Mouse (Mus musculus): ENCODE measurements around the gene Gltpd2. TPM values are rescaled to one million over a fixed set of nuclear protein-coding genes. Genes with fewer than 3 reads are reported as not detected.

Gene Gltpd2
- polyA plus RNA-seq, 1 experiment from 2014 or later, result 17.5 TPM

DNA sequence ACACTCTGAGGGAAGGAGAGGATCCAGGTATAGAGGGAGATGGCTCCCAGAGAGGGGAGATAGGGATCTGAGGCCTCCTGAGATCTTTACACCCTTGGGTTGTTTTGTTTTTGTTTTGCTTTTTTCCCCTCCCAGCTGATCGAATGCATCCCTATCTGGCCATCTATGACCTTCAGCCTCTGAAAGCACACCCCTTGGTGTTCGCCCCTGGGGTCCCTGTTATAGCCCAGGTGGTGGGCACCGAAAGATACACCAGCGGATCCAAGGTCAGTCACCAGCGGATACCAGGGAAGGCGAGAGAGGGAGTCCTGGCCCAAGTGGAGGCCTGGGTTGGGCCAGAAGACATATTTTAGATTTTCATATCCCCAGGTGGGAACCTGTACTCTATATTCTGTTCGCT is 21.9 kb downstream of the Gltpd2 start:
- no peaks in the 10 kb centered on the region for H3K9me3 ChIP-seq (replicated peaks)
- H3K36me3 ChIP-seq, result no peaks in the 10 kb centered on the region
- H3K27me3 ChIP-seq (replicated peaks), result peaks cover 54% of the 10 kb centered on the region

GRCm38 (mm10) chr11:70541415-70541814 is 22.4 kb downstream of the Gltpd2 start:
- peaks cover 54% of the 10 kb centered on the region for H3K27me3 ChIP-seq (replicated peaks)
- H3K9ac ChIP-seq, result no peak overlapping the region
- no peaks in the 10 kb centered on the region for H3K9me3 ChIP-seq (replicated peaks)
- no peak overlapping the region for H3K4me2 ChIP-seq
- WGBS (ENCODE audit: insufficient replicate concordance), result 62% methylated on average over 5 of the region's 5 CpGs
- H3K4me3 ChIP-seq, result no peak overlapping the region
- H3K36me3 ChIP-seq, result no peaks in the 10 kb centered on the region
- no peak overlapping the region for H3K27ac ChIP-seq
- ATAC-seq, result no peak
- H3K4me1 ChIP-seq, result peaks cover 10% of the 10 kb centered on the region

More for the DNA sequence above, 21.9 kb downstream of the Gltpd2 start:
- Histone ChIP-seq H3K4me3 (peak overlapping the region; percentile 62; the same call in 1 of the 2 replicates), H3K4me2 (peak overlapping the region; percentile 81), H3K27ac (no peak overlapping the region), H3K4me1 (peaks cover 10% of the 10 kb centered on the region), H3K9ac (peak overlapping the region; percentile 58; the same call in 1 of the 2 replicates)
- 71% methylated on average over 7 of the region's 7 CpGs for whole genome bisulfite sequencing (ENCODE audit: insufficient replicate concordance)
- no peak for ATAC-seq

DNA sequence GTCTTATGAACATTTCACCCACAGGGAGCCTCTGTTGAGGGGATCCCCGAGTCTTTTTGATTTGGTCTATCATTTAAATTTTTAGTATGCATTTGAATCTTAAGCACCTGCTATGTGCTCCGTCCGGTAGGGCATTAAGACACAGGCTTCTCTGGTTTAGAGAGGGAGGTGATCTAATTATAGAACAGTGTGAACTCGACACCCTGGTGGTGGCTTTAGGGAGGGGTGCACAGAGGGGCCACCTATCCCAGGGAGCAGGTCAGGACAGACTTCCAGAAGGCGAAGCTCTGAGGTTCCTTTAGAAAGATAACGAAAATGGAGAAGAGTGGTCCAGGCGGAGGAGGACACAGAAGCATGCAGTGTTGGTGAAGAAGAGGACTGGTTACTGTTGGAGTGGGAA is 25.5 kb downstream of the Gltpd2 start:
- Histone ChIP-seq H3K4me2 (no peak overlapping the region), H3K9me3 (replicated peaks) (no peaks in the 10 kb centered on the region), H3K4me1 (peaks cover 10% of the 10 kb centered on the region), H3K27me3 (replicated peaks) (peaks cover 50% of the 10 kb centered on the region), H3K27ac (no peak overlapping the region), H3K36me3 (no peaks in the 10 kb centered on the region), H3K4me3 (no peak overlapping the region), H3K9ac (no peak overlapping the region)
- ATAC-seq, result no peak
- 37% methylated on average over 7 of the region's 7 CpGs for WGBS (ENCODE audit: insufficient replicate concordance)

DNA sequence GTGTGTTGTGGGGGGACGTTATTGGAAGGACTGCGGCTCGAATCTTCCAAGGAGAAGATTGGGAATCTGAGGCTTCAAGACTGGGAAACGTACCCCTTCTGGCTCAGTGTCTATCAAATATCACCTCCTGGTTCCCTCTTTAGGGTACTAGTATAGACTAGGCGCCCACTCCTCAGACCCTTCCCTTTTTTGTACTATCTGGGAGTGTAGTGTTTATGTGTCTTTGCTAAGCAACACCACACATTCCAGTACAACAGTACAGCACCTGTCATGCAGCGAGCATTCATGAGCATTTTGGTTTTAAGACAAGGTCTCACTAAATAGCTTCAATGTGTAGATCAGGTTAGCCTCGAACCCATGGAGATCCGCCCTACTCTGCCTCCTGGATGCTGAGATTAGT is 32.5 kb downstream of the Gltpd2 start:
- H3K4me3 ChIP-seq, result no peak overlapping the region
- peaks cover 46% of the 10 kb centered on the region for H3K27me3 ChIP-seq (replicated peaks)
- H3K9ac ChIP-seq, result no peak overlapping the region
- H3K4me1 ChIP-seq, result no peaks in the 10 kb centered on the region
- H3K9me3 ChIP-seq (replicated peaks), result no peaks in the 10 kb centered on the region
- H3K4me2 ChIP-seq, result no peak overlapping the region
- ATAC-seq, result no peak
- WGBS (ENCODE audit: insufficient replicate concordance), result 60% methylated on average over 8 of the region's 8 CpGs
- no peak overlapping the region for H3K27ac ChIP-seq
- no peaks in the 10 kb centered on the region for H3K36me3 ChIP-seq

GRCm38 (mm10) chr11:70553940-70554339 is 34.9 kb downstream of the Gltpd2 start:
- no peaks in the 10 kb centered on the region for H3K4me1 ChIP-seq
- 31% methylated on average over 7 of the region's 7 CpGs for WGBS (ENCODE audit: insufficient replicate concordance)
- H3K4me2 ChIP-seq, result no peak overlapping the region
- no peak overlapping the region for H3K9ac ChIP-seq
- H3K36me3 ChIP-seq, result no peaks in the 10 kb centered on the region
- peaks cover 42% of the 10 kb centered on the region for H3K27me3 ChIP-seq (replicated peaks)
- H3K4me3 ChIP-seq, result no peak overlapping the region
- H3K9me3 ChIP-seq (replicated peaks), result no peaks in the 10 kb centered on the region
- H3K27ac ChIP-seq, result no peak overlapping the region
- ATAC-seq, result no peak

DNA sequence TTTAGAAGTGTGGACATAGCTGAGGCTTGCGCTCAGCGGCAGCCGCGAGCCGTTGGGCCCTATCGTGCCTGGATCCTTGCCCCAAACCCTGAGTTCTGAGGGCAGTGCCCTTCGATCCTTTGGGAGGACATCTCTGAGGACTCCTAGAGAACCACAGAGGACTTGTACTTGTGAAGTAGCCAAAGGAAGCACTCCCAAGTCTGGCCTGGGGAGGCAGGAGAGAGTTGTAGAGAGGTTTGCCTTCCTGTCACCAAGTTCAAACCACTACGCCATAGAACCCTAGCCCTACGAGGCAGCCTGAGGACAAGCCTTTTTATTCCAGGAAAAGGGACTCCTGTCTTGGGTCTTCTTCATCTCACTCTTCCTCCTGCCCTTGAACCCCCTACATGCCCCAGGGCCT is 38.5 kb downstream of the Gltpd2 start:
- H3K9ac ChIP-seq, result no peak overlapping the region
- peaks cover 12% of the 10 kb centered on the region for H3K4me1 ChIP-seq
- H3K27me3 ChIP-seq (replicated peaks), result peaks cover 32% of the 10 kb centered on the region
- H3K9me3 ChIP-seq (replicated peaks), result no peaks in the 10 kb centered on the region
- no peaks in the 10 kb centered on the region for H3K36me3 ChIP-seq
- WGBS (ENCODE audit: insufficient replicate concordance), result 72% methylated on average over 9 of the region's 9 CpGs
- ATAC-seq, result no peak
- no peak overlapping the region for H3K27ac ChIP-seq
- H3K4me3 ChIP-seq, result no peak overlapping the region
- no peak overlapping the region for H3K4me2 ChIP-seq

- peak overlapping the region; percentile 99 for H3K4me2 ChIP-seq
- 4% methylated on average over 2 of the region's 2 CpGs for WGBS (ENCODE audit: insufficient replicate concordance)
- no peaks in the 10 kb centered on the region for H3K9me3 ChIP-seq (replicated peaks)
- peak overlapping the region; percentile 68 for H3K4me3 ChIP-seq
- H3K36me3 ChIP-seq, result peaks cover 4% of the 10 kb centered on the region; the same call in 1 of the 2 replicates
- H3K27ac ChIP-seq, result peak overlapping the region; percentile 73
- H3K9ac ChIP-seq, result peak overlapping the region; percentile 85; the same call in 1 of the 2 replicates
- H3K27me3 ChIP-seq (replicated peaks), result no peaks in the 10 kb centered on the region
- no peak for ATAC-seq
- peaks cover 51% of the 10 kb centered on the region for H3K4me1 ChIP-seq
Observed at GRCm38 (mm10) chr11:70561937-70562286, 42.9 kb downstream of the Gltpd2 start.

DNA sequence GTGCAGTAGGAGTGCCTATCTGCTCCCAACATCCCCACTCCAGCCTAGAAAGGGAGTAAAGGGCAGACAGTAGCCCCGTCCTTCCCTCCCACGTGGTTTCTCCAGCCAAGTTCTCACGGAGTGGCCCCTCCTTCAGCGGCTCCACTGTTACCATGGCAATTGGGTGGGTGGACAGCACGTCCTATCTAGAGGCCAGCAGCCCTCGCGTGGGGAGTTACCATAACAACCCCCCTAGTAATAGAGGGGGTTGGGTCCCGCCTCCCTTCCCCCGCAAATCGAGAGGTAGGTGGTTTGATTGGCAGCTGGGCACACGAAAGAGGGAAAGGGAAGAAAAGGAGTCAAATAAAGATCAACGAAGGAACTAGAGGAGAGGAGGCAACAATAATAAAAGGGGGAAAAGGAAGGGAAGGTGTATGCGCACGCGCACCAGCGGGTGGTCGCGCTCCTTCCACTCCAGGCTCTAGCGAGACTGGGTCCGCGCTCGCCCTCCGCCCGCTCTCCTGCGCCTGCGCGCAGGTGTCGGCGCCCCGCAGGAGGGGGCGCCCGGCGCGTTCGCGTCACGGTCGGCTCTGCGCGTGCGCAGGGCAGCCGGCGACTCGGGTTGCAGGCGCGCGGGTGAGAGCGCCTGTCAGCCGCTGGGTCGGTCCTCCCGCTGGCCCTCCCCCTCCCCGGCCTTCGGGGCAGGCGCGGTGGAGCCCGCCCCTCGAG is 43.4 kb downstream of the Gltpd2 start, which contains the start of gene Mink1:
Mink1 (plus strand) TSS at position 595 of the 708 bp plus-strand sequence.
- peak within 1 kb of the TSS; percentile 85 for H3K9ac ChIP-seq
- H3K27me3 ChIP-seq (replicated peaks), result no peaks in the 10 kb centered on the region
- ATAC-seq, result peak; percentile 83
- peaks cover 54% of the 10 kb centered on the region for H3K4me1 ChIP-seq
- H3K4me3 ChIP-seq, result peak within 1 kb of the TSS; percentile 68
- no peaks in the 10 kb centered on the region for H3K9me3 ChIP-seq (replicated peaks)
- H3K27ac ChIP-seq, result peak within 1 kb of the TSS; percentile 73
- WGBS (ENCODE audit: insufficient replicate concordance), result under 1% methylated on average over 44 of the region's 57 CpGs
- H3K36me3 ChIP-seq, result peaks cover 5% of the 10 kb centered on the region; the same call in 1 of the 2 replicates
- peak within 1 kb of the TSS; percentile 99 for H3K4me2 ChIP-seq

DNA sequence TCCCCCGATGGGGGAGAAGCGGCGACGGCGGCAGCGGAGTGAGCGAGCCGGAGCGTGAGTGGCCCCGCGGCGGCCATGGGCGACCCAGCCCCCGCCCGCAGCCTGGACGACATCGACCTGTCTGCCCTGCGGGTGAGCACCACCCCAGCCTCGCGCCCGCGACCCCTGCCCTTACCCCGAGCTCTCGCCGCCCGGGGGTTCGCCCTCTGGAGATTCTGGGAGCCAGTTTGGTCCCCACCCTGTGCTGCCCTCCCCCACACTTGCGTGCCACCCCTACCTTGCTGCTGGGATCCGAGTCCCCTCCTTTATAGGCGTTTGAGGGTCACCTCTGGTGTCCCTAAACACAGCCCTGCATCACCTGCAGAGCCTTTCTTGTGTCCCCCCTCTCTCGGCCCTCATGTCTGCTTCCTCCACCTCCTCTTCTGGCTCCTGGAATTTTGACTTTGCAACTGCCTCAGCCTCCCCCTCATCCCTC is 44.0 kb downstream of the Gltpd2 start:
- Histone ChIP-seq H3K36me3 (peaks cover 9% of the 10 kb centered on the region), H3K4me3 (peak overlapping the region; percentile 68), H3K9me3 (replicated peaks) (no peaks in the 10 kb centered on the region), H3K4me1 (peaks cover 56% of the 10 kb centered on the region), H3K4me2 (peak overlapping the region; percentile 99), H3K27me3 (replicated peaks) (no peaks in the 10 kb centered on the region), H3K27ac (peak overlapping the region; percentile 73), H3K9ac (peak overlapping the region; percentile 85)
- ATAC-seq, result peak; percentile 28; the same call in 1 of the 2 replicates
- WGBS (ENCODE audit: insufficient replicate concordance), result under 1% methylated on average over 31 of the region's 31 CpGs

- H3K4me3 ChIP-seq, result peak overlapping the region; percentile 68
- peaks cover 58% of the 10 kb centered on the region for H3K4me1 ChIP-seq
- ATAC-seq, result no peak
- no peaks in the 10 kb centered on the region for H3K9me3 ChIP-seq (replicated peaks)
- peak overlapping the region; percentile 73 for H3K27ac ChIP-seq
- peak overlapping the region; percentile 99 for H3K4me2 ChIP-seq
- no peaks in the 10 kb centered on the region for H3K27me3 ChIP-seq (replicated peaks)
- H3K9ac ChIP-seq, result peak overlapping the region; percentile 85
- H3K36me3 ChIP-seq, result peaks cover 12% of the 10 kb centered on the region
- WGBS (ENCODE audit: insufficient replicate concordance), result 5% methylated on average over 25 of the region's 25 CpGs
Observed at GRCm38 (mm10) chr11:70563470-70564275, 44.7 kb downstream of the Gltpd2 start.

- H3K27me3 ChIP-seq (replicated peaks), result no peaks in the 10 kb centered on the region
- H3K9ac ChIP-seq, result peak overlapping the region; percentile 31; the same call in 1 of the 2 replicates
- peaks cover 12% of the 10 kb centered on the region for H3K36me3 ChIP-seq
- no peaks in the 10 kb centered on the region for H3K9me3 ChIP-seq (replicated peaks)
- peaks cover 62% of the 10 kb centered on the region for H3K4me1 ChIP-seq
- ATAC-seq, result no peak
- H3K4me3 ChIP-seq, result peak overlapping the region; percentile 68
- WGBS (ENCODE audit: insufficient replicate concordance), result 37% methylated on average over 4 of the region's 4 CpGs
- H3K4me2 ChIP-seq, result peak overlapping the region; percentile 99
- H3K27ac ChIP-seq, result peak overlapping the region; percentile 73
Observed at GRCm38 (mm10) chr11:70564276-70564873, 45.4 kb downstream of the Gltpd2 start.
